Mouse (Mus musculus) left cerebral cortex, postnatal 10 days (tissue): ENCODE measurements around the gene Macc1. TPM values are rescaled to one million over a fixed set of nuclear protein-coding genes. Genes with fewer than 3 reads are reported as not detected.

Experiments used
- DNase-seq, 2 experiments: peaks; one replicate each; pipeline ENCODE4 v3.0.0; 2021 to 2022; ENCODE audit warnings: low spot score in 2 of 2, mixed read lengths in 1 of 2; ENCODE audit errors: extremely low spot score in 1 of 2
- intact Hi-C: fragments of 180-260 bp; cut with DNase I; formaldehyde crosslinking; loops from one replicate; pipeline ENCODE4 v1.15.1; 2025
- total RNA-seq, 2 experiments: library from RNA; stranded (reverse); gene quantifications; 2 replicates each; pipeline ENCODE4 v1.2.3; 2021

Macc1 gene
- total RNA-seq, 2 experiments from 2014 or later = 0.06 to 0.11 TPM

DNA sequence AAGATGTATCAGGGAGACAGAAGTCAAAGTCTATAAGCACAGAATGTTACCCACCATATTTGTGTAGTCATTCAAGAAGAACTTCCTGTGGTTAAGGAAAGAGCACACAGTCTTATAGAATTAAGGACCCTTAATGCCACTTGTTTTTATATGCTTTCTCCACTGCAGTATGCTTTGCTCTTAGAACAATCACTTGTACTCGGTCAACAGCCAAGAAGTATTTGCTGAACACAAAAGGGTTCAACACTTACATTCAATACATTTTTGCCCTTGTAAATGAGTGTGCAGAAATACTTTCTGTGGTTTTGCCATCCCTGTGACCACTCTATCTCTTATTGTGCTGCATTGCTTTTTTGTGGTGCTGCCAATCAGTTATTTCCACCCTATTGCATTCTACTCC, 67.8 kb downstream of the Macc1 start:
- intact Hi-C loops = no loop called here
- no peak for DNase-seq

DNA sequence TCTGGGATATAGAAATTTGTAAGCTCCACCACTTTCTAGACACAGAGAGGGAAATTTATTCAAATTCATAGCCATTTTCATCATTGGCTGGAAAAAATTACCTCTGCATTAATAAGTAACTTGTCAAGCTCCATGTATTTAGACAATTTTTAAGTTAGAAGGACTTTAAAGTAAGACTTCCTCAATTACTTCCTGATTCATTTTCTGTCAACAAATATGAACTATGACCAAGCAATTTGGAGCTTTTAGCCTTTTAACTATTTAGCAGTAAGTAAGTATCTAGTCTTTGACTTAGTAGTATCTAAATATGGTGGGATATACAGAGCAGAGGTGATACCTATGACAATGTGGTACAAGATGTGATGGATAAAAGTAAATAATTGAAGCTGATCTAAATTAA, 72.2 kb downstream of the Macc1 start:
- DNase-seq = no peak
- intact Hi-C loops = no loop called here

DNA sequence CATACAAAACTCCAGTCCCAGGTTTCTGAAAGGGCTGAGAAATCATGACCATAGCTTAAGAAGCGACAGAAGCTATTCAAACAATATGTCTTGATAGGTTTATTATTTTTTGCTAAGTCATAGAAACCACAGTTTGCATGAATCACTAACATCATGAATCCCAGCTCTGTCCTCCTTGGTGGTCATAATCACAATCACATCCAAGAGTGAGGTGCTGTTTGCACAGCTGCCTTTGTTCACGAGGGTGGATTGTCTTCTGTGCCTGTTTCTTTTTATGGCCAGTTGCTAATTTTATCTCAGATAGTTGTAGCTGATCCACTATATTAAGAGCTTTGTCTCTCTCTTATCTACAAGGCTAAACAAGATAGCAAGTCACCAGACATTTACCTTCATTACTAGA, 72.6 kb downstream of the Macc1 start:
- intact Hi-C loops = no loop called here
- no peak for DNase-seq

DNA sequence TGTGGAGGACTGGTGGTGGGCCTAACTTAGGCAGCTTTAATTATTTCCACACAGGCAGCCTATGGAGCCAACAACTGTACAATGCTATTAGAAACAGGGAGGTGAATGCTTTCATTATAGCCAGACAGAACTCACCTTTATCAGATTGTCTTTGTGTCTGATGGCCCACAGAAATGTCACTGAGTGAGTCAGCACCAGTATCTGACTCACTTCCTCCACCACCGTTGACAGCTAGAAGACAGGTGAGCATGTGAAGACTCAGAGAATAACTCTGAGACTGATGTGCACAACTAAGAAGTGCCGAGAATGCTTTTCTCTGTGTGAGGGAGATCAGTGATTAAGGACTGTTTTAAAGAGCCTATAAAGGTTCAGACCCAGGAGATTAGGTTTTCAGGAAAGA, 73.9 kb downstream of the Macc1 start:
- intact Hi-C loops = no loop called here
- no peak for DNase-seq

DNA sequence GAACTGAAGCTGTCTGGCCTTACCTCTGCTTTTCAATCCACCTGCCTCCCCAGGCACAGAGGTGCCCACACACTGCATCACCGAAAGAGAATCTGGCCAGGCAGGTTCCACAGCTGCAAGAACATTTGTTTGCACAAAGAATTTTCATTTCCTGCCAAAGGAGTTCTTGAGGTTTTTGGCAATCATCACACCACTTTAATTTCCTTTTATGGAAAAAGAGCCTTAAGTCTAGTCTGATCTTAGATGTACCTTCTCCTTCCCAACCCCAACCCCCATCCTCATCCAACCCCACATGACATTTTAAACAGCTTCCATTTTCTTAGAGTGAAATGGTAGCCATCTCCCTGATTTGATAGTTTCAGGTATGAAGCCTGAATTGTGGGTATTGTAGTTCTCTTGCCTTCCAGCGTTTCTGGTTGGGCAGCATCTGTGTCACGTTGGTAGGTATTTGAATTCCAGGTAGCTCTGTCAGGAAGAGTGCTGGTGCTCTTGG, 76.2 kb downstream of the Macc1 start:
- intact Hi-C loops = no loop called here
- DNase-seq = no peak

DNA sequence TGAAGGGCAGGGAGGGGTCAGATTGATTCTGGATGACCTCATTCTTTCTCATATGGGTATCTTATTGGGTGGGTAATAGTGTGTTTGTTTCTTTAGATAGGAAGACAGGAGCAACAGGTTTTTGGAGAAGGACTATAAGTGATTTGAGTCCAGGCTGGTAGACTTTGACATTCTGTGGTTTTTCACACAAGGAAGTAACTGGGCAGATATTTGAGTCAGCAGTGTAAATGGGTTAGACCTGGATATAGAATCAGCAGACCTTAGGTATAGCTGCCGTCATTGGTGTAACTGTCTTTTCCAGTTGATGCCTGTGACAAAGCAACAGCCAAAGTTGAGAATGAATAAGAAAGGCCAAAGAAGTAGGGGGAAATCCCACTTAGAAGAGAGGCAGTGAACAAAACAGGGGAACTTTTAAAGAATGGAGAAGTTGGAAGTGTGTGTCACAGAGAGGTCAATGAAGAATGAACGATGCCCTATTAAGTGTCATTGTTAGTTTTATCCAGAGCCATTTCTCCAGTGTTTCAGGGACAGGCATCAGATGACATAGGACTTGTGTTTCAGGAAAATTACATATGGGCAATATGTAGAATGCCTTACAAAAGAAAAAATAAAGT, 84.1 kb downstream of the Macc1 start:
- intact Hi-C loops = no loop called here

DNA sequence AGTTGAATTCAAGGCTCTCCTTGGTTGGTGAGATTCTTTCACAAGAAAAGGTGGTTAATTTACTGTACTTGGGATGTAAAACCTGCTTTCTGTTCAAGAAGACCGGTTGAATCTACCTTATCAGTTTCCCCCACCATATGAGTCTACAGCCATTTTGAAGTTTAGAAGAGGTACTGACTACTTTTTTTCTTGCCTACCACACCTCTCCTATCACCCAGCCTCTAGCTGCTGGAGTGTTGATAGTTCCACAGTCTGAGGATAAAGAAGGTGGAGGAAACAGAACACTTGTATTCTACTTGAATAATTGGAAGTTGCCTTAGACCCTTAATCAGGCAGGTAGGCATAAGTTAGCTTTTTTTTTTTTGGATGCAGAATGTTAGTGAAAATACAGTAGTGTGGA, 88.2 kb downstream of the Macc1 start:
- intact Hi-C loops = no loop called here

More for the DNA sequence above, 84.1 kb downstream of the Macc1 start:
- DNase-seq = no peak

DNA sequence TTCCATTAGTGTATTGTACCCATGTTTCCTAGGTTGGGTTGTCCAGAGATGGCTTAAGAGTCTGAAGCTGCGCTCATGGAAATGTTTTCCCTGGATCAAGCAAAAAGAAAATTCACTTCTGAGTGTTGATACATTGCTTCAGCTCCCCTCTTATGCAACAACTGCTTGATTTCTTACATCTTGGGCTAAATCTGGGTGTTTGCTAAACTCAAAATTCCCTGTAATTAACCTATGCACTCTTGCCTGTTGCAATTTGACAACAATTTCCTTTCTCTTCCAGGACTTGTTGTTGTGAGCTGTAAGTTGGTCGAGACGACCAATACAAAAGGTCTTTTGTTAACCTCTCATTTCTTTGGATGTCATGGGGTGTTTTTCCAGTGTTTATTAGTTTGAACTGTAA, 88.7 kb downstream of the Macc1 start:
- DNase-seq = no peak
- intact Hi-C loops = no loop called here

More for the DNA sequence above, 88.2 kb downstream of the Macc1 start:
- no peak for DNase-seq

DNA sequence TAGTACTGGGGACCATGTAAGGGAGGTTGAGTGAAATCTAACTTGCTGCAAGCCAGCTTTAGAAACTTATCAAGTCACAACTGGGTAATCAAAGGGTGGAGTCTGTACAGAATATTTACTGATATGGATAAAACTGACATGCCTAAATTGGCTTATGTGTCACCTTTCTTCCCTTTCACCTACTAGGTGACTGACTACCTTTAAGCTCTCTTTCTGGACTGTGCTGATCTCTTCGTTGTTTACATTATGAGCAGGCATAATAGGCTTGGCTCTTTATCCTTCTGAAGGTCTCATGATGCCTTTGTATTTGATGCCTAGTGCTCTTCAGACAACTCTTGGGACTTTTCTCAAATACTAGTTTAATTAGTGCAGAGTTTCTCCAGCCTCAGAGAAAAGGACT, 90.7 kb downstream of the Macc1 start:
- intact Hi-C loops = no loop called here
- DNase-seq = no peak

DNA sequence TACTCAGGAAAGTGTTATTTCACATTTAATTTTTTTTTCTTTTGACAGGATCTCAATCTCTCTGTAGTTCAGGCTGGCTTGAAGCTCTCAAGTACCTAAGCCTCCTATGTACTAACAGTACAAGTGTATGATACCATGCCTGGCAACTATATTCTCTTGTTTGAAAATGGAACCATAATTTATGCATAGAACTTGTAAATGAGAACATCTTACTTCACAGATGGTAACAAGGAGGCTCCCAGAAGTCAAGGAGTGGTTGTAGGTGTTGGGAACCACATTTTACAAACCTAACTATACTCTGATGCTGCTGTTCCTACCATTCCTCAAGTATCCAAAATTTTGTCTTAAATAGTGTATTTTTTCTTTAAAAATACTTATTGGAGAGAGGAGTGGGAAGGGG, 96.5 kb downstream of the Macc1 start:
- no peak for DNase-seq
- intact Hi-C loops = no loop called here

DNA sequence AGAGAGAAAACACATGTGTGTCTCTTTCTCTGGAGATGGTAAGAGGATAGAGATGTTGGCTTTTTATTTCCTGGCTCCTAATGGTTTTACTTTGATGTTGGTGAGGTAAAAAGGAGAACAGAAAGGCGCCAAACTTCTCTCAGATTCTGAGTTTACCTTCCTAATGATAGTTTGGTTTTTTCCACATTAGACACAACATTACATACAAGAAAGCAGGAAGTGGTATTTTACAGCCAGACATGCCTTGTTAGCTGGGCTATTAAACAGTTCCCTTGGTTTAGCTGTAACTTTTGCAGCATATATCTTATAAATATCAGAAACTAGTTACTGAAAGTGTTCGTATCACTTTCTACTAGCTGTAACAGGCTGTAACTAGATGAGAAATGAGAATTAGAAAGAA, 96.9 kb downstream of the Macc1 start:
- intact Hi-C loops = no loop called here

DNA sequence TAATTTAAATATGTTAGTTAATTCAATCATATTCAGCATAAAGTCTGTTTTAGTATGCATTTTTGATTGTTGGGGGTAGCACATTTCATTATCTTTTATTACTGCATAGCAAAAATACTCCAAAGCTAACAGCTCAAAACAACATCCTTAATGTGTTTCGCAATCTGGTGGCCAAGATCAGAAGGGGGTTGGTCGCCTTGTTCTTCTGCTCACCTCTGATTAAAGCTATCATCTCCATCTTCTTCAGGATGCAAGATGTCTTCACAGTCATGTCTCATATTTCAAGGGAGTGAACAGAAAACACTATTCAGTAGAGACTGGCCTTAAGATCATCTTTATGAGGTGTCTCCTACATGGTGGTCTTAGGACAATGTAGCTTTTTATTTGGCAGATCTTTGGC, 97.9 kb downstream of the Macc1 start:
- DNase-seq = no peak
- intact Hi-C loops = no loop called here

More for the DNA sequence above, 96.9 kb downstream of the Macc1 start:
- no peak for DNase-seq

DNA sequence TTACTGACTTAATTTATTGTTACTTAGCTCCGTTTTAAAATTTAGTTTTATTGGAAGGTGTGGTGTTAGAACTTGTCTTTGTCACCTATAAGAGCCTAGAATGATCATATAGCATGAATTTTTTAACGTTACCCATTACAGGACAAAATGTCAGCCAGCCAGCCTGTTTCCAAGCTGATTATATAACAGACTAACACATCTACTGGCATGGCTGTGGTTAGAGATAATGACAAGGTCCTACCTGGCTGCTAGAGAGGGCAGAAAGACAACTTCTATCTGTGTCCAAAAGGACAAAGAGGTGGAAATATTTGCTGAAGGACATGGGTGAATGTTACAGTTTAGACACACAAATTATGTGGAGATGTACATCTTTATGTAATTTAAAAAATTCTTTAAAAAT, 101.8 kb downstream of the Macc1 start:
- DNase-seq = no peak
- intact Hi-C loops = no loop called here

DNA sequence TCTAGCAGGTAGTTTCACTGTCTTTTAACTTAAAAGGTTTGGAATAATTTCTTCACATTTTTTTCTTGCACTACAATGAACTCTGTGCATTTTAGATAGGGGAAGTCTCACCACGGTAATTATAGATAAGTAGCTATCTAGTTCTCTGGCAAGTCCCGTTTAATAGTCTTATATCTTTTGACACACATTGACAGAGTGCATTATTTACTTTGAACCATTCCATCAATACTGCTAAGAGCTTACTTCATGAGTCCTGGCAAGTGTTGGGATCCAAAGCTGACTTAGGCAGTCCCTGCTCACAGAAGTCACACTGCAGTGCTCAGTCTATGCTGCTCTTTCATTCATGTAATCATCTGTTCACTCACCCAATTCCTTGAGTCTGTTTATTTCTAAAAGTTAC, 111.7 kb downstream of the Macc1 start:
- intact Hi-C loops = loop anchor here (5.0 kb wide), 1 partner anchor 557 kb away; no protein-coding TSS in a partner anchor
- DNase-seq = no peak

DNA sequence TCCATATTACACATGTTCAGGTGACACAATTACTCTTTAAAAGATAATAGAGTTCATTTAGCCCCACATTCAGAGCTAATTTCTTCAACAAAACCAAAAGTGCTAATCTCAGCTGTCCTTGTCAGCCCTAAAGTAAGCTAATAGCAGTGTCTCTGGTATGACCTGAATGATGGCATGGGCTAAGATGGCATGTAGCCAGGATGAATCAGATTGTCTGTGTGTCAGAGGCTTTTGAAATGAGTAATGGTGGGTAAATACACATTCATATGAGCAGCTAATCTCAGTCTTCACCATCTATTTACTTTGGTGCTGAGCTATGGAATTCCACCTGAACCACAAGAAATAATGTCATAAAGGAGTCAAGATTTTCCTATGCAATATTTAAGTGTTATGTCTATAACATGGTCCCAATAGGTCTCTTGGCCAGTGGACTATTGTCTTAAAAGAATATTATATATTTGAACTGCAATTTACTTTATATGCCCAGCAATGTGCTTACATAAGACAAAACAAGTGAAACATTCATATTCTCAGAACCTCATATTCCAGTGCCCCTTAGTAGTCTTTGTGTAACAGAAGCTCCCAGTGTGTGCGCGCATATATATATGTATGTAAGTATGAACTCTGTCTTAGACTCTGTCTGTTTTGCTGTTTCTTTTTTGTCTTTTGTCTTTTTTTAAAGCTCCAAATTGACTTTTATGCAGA, 112.3 kb downstream of the Macc1 start:
- intact Hi-C loops = loop anchor here (5.0 kb wide), 1 partner anchor 556 kb away; no protein-coding TSS in a partner anchor
- DNase-seq = no peak

DNA sequence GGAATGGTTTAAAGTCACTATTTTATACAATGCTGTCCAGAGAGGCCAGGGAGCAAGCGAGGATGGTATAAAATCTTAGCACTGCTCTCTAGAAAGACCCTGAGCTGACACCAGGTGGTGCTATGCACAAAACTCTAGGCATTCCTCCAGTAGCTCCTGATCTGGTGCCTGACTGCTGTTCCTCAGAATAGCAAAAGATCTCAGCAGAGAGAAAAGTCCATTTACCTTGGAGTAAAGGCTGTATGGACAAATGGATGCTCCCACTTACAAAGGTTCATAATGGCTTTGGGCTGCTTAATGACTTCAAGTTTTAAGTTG, 112.8 kb downstream of the Macc1 start:
- peak; percentile 35 to 55 for DNase-seq
- intact Hi-C loops = loop anchor here (5.0 kb wide), 1 partner anchor 555 kb away; no protein-coding TSS in a partner anchor

DNA sequence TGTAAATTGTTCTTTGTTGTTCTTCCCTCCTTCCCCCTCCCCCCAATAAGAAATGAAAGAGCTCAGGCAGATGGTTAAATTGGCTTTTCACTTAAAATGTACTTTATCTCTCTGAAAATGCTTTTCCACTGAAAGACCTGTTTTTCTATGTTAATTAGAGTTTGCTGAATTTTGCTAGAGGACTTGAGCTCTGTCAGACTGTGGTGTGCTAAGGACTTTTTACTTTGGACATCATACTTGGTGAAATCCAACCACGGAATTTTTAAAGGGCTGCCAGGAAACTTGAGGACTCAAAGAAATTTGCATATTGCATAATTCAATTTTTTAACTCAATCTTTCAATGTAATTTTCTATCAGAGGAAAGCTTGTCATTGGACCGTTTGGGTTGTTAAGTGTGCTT, 126.7 kb downstream of the Macc1 start:
- no peak for DNase-seq
- intact Hi-C loops = no loop called here

DNA sequence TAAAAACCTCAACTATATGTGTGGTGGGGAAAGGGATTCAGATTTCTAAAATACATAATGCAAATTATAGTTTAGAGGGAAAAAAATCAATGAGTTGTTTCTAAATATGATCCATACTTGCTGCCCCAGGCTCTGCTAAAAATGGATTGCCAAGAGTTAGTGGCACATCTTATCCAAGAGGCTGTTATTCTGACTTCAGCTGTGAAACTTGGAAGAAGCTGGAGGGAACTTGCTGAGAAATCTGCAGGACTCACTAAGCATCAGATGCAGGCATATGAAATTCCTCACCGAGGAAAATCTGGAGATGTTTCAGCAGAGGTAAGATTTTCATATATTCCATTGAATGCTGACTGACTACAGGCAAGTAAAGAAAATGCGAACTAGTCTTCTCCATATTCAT, 136.0 kb downstream of the Macc1 start:
- peak in 1 of 2 experiments; percentile 31 for DNase-seq
- intact Hi-C loops = no loop called here

DNA sequence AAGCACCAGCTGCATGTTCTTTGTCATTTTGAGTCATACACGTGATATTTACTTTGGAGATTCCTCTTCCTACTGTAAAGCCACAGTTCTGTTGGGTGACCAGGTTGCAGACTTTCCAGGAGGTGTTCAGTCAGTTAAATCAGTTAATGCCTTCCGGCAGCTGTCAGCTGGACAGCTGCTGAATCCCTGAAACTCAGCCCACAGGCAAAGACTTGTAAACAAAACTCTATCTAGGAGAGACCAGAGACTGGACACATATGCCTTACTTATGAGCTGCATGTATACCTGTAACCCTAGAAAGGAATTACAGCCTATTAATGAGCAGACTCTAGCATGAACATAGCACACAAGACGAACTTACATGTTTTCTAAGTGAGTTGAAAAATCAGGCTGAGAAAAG, 137.2 kb downstream of the Macc1 start:
- no peak for DNase-seq
- intact Hi-C loops = no loop called here

DNA sequence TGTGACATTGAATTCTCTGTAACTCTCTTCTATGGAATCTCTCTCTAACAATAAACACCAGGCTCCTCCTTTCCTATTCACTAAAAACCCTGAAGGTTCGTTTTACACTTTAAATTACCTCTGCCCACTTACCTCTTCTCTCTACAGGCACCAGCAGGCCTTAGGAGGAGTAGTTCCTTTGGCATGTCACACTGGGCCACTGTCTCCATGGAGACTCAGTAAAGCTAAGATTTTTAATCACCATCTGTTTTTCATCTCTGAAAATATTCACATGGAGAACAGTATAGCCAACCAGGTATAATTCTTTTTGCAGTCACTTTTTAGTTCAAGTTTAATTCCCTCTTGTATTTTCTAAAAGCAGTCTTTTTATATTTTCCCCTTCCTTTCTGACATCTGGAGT, 140.0 kb downstream of the Macc1 start:
- DNase-seq = peak in 1 of 2 experiments; percentile 6
- intact Hi-C loops = no loop called here
